Mouse (Mus musculus): ENCODE results near the gene Anks1. TPM values are rescaled to one million over a fixed set of nuclear protein-coding genes. Genes with fewer than 3 reads are reported as not detected.
A peak's percentile ranks its signal among the peaks of the same experiment; 100 is the strongest.

Anks1 gene
- polyA plus RNA-seq, 1 experiment from 2014 or later, result 55.8 TPM

DNA sequence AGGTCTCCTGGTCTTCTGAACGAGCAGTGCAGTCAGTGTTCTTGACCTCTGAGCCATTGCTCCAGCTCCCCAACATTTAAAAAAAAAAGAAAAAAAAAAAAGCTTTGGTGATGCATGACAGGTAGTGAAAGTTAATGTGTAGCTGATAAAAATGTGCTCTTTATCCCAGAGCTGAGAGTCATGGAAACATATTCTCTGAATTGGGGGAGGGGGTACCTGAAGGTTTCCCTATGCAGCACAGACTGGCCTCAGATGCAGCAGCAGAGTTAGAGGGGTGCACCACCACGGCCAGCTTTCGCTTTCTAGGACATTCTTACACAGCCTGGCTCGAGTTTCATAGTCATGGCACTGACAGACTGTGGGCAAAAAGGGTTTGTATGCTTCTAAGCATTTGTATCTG is 105.3 kb downstream of the Anks1 start:
- Histone ChIP-seq H3K9ac (replicated peaks; ENCODE audit: low read depth, low read length) (no peak overlapping the region), H3K4me2 (ENCODE audit: low read depth, low read length) (no peak overlapping the region), H3K36me3 (ENCODE audit: control insufficient read depth, insufficient read depth, low read length) (no peaks in the 10 kb centered on the region), H3K4me1 (ENCODE audit: control insufficient read depth, insufficient read depth, low read length) (peaks cover 16% of the 10 kb centered on the region), H3K27ac (ENCODE audit: low read depth, low read length) (peak overlapping the region; percentile 52), H3K4me3 (ENCODE audit: low read depth, low read length) (no peak overlapping the region), H3K9me3 (ENCODE audit: control insufficient read depth, low read length) (no peaks in the 10 kb centered on the region), H3K27me3 (ENCODE audit: control insufficient read depth, insufficient read depth, low read length) (no peaks in the 10 kb centered on the region)
- WGBS, result 72% methylated on average over 4 of the region's 4 CpGs
- ATAC-seq (ENCODE audit: low read depth), result no peak

DNA sequence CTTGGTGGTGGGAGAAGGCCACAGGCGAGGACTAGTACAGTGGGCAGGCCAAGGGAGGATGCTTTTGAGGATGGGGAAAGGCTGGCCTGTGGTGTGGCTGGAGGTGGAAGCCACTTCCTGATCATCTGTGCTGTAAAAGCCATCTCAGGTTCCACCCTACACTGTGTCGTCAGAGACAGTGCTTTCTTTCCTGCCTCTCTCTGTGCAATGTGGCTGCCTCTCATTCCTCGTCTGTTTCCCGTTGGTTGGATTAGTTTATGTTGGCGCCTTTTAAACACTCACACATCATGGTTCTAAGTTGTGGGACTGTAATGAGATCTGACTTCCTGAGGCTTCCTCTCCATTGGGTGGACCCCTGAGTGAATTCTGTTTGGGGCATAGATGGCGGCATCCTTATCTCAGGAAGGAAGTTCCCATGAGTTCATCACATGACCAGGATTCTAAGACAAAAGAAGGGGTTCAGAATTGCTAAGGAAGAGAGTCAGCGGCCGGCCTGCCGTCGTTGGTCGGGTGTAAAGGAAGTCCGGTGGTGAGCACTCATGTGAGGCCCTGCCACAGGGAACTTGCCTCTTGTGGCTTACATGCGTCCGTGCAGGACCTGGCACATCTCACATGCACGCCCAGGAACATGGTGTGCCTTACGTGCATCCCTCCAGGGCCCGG is 106.1 kb downstream of the Anks1 start:
- Histone ChIP-seq H3K9ac (replicated peaks; ENCODE audit: low read depth, low read length) (no peak overlapping the region), H3K4me3 (ENCODE audit: low read depth, low read length) (no peak overlapping the region), H3K36me3 (ENCODE audit: control insufficient read depth, insufficient read depth, low read length) (no peaks in the 10 kb centered on the region), H3K9me3 (ENCODE audit: control insufficient read depth, low read length) (no peaks in the 10 kb centered on the region), H3K27me3 (ENCODE audit: control insufficient read depth, insufficient read depth, low read length) (no peaks in the 10 kb centered on the region), H3K4me2 (ENCODE audit: low read depth, low read length) (no peak overlapping the region), H3K27ac (ENCODE audit: low read depth, low read length) (peak overlapping the region; percentile 52), H3K4me1 (ENCODE audit: control insufficient read depth, insufficient read depth, low read length) (peaks cover 16% of the 10 kb centered on the region)
- no peak for ATAC-seq (ENCODE audit: low read depth)
- WGBS, result 75% methylated on average over 17 of the region's 17 CpGs

DNA sequence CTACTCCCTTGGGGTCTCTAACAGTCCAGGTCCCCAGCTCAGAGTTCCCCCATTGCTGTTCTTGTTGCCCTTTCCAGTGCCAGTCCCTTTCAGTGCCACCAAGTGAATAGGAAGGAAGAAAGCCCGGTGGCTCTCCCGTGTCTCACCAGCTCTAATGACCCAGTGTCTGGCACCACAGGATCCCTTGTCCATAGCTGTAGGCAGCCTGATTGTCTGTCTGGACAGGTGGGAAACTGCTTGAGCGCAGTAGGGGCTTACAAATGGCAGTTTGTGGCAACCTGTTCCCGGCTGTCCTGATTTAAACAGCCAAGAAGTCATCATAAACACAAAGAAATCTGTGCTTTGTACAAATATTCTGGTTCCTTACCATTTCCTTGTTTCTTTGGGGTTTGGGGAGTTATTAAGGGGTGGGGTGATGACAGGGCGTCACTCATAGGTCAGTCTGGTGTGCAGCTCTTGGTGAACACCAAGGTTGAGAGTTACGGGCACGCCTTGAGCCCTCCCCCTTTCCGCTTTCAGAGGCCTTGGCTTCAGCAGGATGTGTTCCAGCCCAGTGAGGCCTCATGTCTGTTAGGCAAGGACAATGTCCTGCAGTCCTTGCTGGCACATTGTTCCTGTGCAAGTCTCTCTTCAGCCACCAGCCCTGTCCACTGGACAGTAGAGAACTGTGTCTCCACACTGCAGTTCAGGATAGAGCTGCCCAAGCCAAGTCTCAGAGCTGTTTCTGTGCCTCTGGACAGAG is 107.1 kb downstream of the Anks1 start:
- ATAC-seq (ENCODE audit: low read depth), result no peak
- H3K4me1 ChIP-seq (ENCODE audit: control insufficient read depth, insufficient read depth, low read length), result peaks cover 16% of the 10 kb centered on the region
- 80% methylated on average over 8 of the region's 8 CpGs for WGBS

DNA sequence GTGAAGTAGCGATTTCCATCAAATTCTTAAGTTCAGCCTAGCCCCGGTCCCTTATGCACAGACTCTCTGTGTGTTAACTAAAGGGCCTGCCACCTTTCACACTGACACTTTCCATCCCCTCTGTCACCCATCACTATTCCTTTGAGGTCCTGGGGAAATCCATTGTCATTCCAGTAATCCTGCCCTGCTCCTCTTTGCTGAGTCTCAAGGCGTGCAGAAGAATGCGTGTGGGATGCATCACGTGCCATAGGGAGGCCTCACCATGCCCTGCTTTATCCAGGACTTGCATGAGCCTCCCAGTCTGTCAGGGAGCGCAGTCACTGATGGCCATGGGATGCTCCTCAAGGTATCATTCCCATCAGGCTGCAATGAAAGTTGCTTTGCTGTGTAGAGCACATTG is 109.2 kb downstream of the Anks1 start:
- no peak for ATAC-seq (ENCODE audit: low read depth)
- Histone ChIP-seq H3K9ac (replicated peaks; ENCODE audit: low read depth, low read length) (no peak overlapping the region), H3K27ac (ENCODE audit: low read depth, low read length) (no peak overlapping the region), H3K4me2 (ENCODE audit: low read depth, low read length) (no peak overlapping the region), H3K27me3 (ENCODE audit: control insufficient read depth, insufficient read depth, low read length) (no peaks in the 10 kb centered on the region), H3K4me3 (ENCODE audit: low read depth, low read length) (no peak overlapping the region), H3K4me1 (ENCODE audit: control insufficient read depth, insufficient read depth, low read length) (peaks cover 5% of the 10 kb centered on the region), H3K9me3 (ENCODE audit: control insufficient read depth, low read length) (no peaks in the 10 kb centered on the region), H3K36me3 (ENCODE audit: control insufficient read depth, insufficient read depth, low read length) (no peaks in the 10 kb centered on the region)
- WGBS, result 60% methylated on average over 6 of the region's 6 CpGs

More for the DNA sequence above, 107.1 kb downstream of the Anks1 start:
- H3K9me3 ChIP-seq (ENCODE audit: control insufficient read depth, low read length), result no peaks in the 10 kb centered on the region
- no peaks in the 10 kb centered on the region for H3K27me3 ChIP-seq (ENCODE audit: control insufficient read depth, insufficient read depth, low read length)
- no peaks in the 10 kb centered on the region for H3K36me3 ChIP-seq (ENCODE audit: control insufficient read depth, insufficient read depth, low read length)
- H3K4me2 ChIP-seq (ENCODE audit: low read depth, low read length), result no peak overlapping the region
- H3K4me3 ChIP-seq (ENCODE audit: low read depth, low read length), result no peak overlapping the region
- peak overlapping the region; percentile 2; the same call in 1 of the 2 replicates for H3K27ac ChIP-seq (ENCODE audit: low read depth, low read length)
- H3K9ac ChIP-seq (replicated peaks; ENCODE audit: low read depth, low read length), result no peak overlapping the region

DNA sequence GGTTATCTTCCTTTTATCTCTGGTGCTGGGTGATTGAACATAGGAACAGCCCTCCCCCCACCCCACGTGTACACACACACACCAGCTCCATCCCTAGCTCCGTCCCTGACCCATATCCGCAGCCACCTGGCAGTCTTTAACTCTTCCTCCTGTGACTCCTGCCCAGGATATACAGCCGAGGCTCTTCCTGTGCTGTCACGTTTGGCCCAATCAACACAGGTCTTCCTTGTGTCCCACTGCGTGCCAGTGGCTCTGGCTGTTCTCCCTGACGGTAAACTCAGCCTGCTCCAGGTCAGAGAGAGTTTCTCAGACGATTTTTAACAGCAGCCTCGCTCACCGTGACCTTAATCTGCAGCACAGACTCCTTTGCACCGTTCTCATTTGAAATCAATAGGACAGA is 109.7 kb downstream of the Anks1 start:
- ATAC-seq (ENCODE audit: low read depth), result no peak
- 53% methylated on average over 11 of the region's 11 CpGs for WGBS
- Histone ChIP-seq H3K9me3 (ENCODE audit: control insufficient read depth, low read length) (no peaks in the 10 kb centered on the region), H3K36me3 (ENCODE audit: control insufficient read depth, insufficient read depth, low read length) (no peaks in the 10 kb centered on the region), H3K27ac (ENCODE audit: low read depth, low read length) (no peak overlapping the region), H3K9ac (replicated peaks; ENCODE audit: low read depth, low read length) (no peak overlapping the region), H3K4me1 (ENCODE audit: control insufficient read depth, insufficient read depth, low read length) (peaks cover under 1% of the 10 kb centered on the region), H3K4me2 (ENCODE audit: low read depth, low read length) (no peak overlapping the region), H3K27me3 (ENCODE audit: control insufficient read depth, insufficient read depth, low read length) (no peaks in the 10 kb centered on the region), H3K4me3 (ENCODE audit: low read depth, low read length) (no peak overlapping the region)

DNA sequence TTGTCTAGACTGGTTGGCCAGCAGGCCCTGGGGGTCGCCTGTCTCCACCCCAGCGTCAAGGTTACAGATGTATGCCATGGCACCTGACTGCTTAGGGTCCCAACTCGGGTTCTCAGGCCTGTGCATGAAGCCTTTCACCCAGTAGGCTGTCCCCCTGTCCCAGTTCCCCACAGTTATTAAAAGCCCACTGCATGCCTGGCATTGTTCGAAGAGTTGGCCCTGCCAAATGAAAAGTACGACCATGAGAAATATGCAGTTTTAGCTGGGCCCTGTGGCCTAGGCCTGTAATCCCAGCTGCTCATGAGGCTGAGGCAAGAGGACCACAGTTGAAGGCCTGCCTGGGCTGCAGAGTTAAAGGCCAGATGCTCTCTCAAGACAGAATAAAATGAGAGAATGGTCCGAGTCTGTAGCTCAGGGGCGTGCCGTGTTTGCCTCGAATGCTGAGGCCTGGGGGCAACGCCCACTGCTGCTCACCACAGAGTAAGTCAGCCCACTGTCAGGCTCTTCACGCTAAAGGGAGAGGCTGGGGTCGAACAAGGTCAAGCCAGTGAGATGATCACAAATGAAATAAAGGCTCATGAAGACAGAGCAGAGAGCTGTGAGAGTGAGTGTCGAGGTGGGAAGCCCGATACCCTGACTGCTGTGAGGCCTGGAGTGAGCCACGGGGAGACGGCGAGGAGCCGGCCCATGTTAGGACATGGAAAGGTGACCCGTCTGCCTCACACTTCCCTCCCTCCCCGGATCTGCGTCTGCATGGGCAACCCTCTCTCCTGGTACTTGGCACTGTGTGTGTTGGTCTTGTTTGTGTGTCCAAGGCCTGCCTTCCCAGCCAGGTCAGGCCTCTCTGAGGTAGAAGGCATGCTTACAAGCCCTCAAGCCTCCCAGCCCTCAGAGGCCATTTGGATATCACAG is 110.9 kb downstream of the Anks1 start:
- H3K36me3 ChIP-seq (ENCODE audit: control insufficient read depth, insufficient read depth, low read length), result no peaks in the 10 kb centered on the region
- H3K4me1 ChIP-seq (ENCODE audit: control insufficient read depth, insufficient read depth, low read length), result peaks cover 2% of the 10 kb centered on the region
- no peak overlapping the region for H3K9ac ChIP-seq (replicated peaks; ENCODE audit: low read depth, low read length)
- H3K4me2 ChIP-seq (ENCODE audit: low read depth, low read length), result no peak overlapping the region
- H3K9me3 ChIP-seq (ENCODE audit: control insufficient read depth, low read length), result no peaks in the 10 kb centered on the region
- H3K27me3 ChIP-seq (ENCODE audit: control insufficient read depth, insufficient read depth, low read length), result no peaks in the 10 kb centered on the region
- H3K4me3 ChIP-seq (ENCODE audit: low read depth, low read length), result no peak overlapping the region
- 74% methylated on average over 21 of the region's 21 CpGs for WGBS
- no peak overlapping the region for H3K27ac ChIP-seq (ENCODE audit: low read depth, low read length)
- ATAC-seq (ENCODE audit: low read depth), result no peak

DNA sequence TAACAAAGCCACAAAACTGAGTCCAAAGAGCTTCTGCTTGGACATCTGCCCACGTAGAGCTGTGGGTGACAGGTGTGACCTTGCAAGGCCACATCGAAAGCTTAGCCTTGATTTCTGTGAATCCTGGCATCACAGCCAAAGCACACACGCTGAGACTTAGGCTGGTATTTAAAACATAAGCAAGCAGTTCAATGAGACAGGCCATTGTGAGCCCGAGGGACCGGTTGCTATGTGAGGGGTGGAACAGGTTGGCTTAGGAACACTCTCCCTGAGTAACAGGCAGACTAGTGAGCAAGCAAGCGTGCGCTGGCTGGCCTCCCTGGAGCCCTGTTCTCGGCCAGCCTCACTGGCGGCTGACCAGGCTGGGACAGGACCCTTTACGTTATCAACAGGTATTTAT is 112.8 kb downstream of the Anks1 start:
- 48% methylated on average over 10 of the region's 10 CpGs for WGBS

DNA sequence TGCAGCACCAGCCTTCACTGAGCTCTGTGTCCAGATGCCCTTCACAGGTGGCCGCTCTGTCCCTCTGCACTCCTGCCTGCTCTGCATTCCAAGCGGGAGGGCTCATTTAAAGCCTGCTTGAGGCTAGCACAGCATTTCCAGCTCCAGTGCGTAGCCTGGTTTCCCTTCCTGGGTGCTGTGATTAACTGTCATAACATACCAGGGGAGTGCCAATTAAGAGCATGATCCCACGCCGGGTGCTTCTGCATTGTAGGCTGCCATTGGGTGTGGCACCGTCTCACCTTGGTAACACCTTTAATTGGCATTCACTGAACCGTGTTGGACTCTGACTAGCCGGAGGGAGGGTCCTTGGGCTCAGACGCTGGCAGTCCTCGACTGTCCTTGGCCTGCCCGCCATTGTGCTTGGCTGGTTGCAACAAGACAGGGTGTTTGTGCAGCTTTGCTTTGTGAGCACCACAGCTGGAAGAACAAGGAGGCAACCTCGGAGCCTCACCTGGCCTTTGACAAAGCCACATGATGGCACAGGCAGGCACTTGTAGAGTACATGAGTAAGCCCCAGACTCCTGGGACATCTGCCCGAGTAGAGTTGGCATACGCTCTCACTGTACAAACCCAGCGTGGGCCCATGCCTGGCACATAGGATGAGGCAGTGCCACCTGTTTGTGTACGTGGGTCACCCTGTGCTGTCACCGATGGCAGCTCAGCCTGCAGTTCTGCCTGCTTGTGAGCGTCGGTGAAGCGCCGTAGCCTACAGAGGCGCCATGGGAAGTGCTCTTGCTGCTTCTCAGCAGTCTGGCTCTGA is 113.9 kb downstream of the Anks1 start:
- H3K4me1 ChIP-seq (ENCODE audit: control insufficient read depth, insufficient read depth, low read length), result peaks cover 18% of the 10 kb centered on the region
- no peaks in the 10 kb centered on the region for H3K27me3 ChIP-seq (ENCODE audit: control insufficient read depth, insufficient read depth, low read length)
- no peaks in the 10 kb centered on the region for H3K36me3 ChIP-seq (ENCODE audit: control insufficient read depth, insufficient read depth, low read length)
- no peak overlapping the region for H3K4me3 ChIP-seq (ENCODE audit: low read depth, low read length)
- no peak overlapping the region for H3K4me2 ChIP-seq (ENCODE audit: low read depth, low read length)
- H3K27ac ChIP-seq (ENCODE audit: low read depth, low read length), result no peak overlapping the region
- WGBS, result 86% methylated on average over 22 of the region's 22 CpGs
- H3K9ac ChIP-seq (replicated peaks; ENCODE audit: low read depth, low read length), result no peak overlapping the region
- ATAC-seq (ENCODE audit: low read depth), result no peak
- no peaks in the 10 kb centered on the region for H3K9me3 ChIP-seq (ENCODE audit: control insufficient read depth, low read length)

More for the DNA sequence above, 112.8 kb downstream of the Anks1 start:
- ATAC-seq (ENCODE audit: low read depth), result no peak
- no peaks in the 10 kb centered on the region for H3K9me3 ChIP-seq (ENCODE audit: control insufficient read depth, low read length)
- no peak overlapping the region for H3K27ac ChIP-seq (ENCODE audit: low read depth, low read length)
- no peaks in the 10 kb centered on the region for H3K27me3 ChIP-seq (ENCODE audit: control insufficient read depth, insufficient read depth, low read length)
- no peak overlapping the region for H3K4me3 ChIP-seq (ENCODE audit: low read depth, low read length)
- no peak overlapping the region for H3K4me2 ChIP-seq (ENCODE audit: low read depth, low read length)
- no peak overlapping the region for H3K9ac ChIP-seq (replicated peaks; ENCODE audit: low read depth, low read length)
- H3K4me1 ChIP-seq (ENCODE audit: control insufficient read depth, insufficient read depth, low read length), result peaks cover 18% of the 10 kb centered on the region
- H3K36me3 ChIP-seq (ENCODE audit: control insufficient read depth, insufficient read depth, low read length), result no peaks in the 10 kb centered on the region
